Mouse (Mus musculus): ENCODE data around the gene Focad.

DNA sequence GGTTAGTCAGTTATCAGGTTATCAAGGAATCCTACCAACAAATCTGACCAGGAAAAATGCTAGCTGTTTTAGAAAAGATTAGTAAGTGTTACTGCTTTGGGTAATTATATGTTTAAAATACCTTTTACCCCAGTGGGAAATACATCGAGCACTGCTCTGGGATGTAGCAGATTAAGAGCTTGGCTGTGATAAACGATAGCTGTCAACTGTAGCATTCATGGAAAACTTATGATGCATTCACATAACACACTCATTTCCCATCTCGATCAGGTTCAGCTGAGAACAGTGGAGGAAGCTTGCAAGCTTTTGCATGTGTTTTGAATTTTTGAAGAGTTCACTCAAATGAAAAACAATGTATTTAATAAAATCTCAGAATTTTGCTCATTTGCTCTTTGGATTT lies 14.2 kb downstream of the Focad start:
- no peak for TF ChIP-seq FOSL1 (IDR thresholded peaks at IDR 0.05; ENCODE audit: insufficient read depth, low read length, poor library complexity, severe bottlenecking)
- TF ChIP-seq CTCF (IDR thresholded peaks at IDR 0.05; ENCODE audit: control insufficient read depth, insufficient read depth, insufficient read length), result no peak
- TF ChIP-seq MYOG (IDR thresholded peaks at IDR 0.05; ENCODE audit: control insufficient read depth, extremely low read depth, insufficient read length), result no peak
- no peak for TF ChIP-seq USF1 (IDR thresholded peaks at IDR 0.05; ENCODE audit: low read depth)
- no peak for TF ChIP-seq MYOD1 (IDR thresholded peaks at IDR 0.05; ENCODE audit: control insufficient read depth, insufficient read length, low read depth)
- no peak for TF ChIP-seq MAX (IDR thresholded peaks at IDR 0.05)
- TF ChIP-seq CEBPB (IDR thresholded peaks at IDR 0.05; ENCODE audit: low read depth), result no peak
